Mouse (Mus musculus) testis, postnatal 14 days (tissue): ENCODE data around the gene Me1.
"Not testable (repeated sequence)": the region's sequence is repeated elsewhere in the genome, so short reads cannot be mapped to it uniquely, and the experiment has no call there.

Experiments
- DNase-seq: peaks from one replicate; pipeline ENCODE4 v3.0.0; 2021; ENCODE audit warnings: low spot score

Me1 gene

DNA sequence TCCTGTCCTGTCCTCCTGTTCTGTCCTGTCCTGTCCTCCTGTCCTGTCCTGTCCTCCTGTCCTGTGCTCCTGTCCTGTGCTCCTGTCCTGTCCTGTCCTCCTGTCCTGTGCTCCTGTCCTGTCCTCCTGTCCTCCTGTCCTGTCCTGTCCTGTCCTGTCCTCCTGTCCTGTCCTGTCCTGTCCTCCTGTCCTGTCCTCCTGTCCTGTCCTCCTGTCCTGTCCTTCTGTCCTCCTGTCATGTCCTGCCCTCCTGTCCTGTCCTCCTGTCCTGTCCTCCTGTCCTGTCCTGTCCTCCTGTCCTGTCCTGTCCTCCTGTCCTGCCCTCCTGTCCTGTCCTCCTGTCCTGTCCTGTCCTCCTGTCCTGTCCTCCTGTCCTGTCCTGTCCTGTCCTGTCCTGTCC lies 98.8 kb downstream of the Me1 start:
- not testable (repeated sequence) for DNase-seq

DNA sequence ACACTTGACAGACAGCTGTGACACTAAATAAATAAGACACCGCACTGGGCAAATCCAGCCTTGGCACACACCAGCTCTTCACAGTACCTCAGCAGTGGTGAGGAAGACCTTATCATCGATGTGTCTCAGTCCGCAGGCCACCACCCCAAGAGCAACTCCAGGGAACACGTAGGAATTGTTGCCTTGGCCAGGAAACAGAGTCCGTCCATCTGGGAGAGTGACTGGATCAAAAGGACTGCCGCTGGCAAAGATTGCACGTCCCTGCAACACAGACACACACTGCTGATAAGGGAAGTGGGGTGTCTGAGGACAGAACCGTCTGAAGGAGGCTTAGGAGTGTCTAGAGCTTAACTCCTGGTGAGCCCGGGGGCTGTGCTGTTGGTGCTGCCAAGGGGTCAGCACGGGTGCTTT lies 101.4 kb downstream of the Me1 start:
- DNase-seq: not testable (repeated sequence)

DNA sequence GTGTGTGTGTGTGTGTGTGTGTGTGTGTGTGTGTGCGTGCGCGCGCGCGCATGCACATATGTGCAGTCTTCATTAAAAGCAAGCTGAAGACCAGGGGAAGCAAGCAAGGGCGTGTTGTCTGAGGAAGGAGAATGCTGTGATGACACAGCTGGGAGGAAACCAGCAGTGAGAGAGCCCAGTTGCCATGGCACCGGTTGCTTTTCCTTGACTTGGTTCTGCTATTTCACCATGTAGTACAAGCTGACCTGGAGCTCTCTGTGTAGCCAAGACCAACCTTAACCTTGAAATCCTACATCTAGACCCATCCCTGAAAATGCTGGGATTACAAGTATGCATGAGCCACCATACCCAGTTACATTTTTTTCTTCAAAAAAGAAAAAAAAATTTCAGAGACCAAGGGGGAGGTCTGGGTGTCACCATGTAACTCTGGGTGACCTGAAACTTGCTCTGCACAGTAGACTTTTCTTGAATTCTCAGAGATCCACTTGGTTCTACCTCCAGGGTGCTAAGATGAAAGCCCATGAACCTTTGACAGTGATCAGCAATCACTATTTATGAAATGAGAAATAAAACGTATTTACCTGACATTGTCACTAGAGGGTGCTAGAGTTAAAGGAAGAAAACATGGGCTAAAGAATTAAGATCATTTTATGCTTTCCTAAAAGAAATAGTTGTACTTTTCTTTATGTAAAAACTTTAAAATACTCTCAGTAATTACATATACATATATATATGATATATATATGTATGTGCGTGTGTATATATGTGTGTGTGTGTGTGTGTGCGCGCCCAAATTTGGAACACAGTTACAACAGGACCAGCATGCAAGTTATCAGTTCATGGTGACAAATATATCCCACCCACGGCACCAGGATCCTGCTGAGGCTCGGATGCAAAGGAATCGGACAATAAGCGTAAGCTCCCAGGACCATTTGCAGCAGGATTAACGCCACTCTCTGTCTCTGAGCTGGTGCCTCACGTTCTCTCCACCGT lies 102.8 kb downstream of the Me1 start:
- DNase-seq: no peak

DNA sequence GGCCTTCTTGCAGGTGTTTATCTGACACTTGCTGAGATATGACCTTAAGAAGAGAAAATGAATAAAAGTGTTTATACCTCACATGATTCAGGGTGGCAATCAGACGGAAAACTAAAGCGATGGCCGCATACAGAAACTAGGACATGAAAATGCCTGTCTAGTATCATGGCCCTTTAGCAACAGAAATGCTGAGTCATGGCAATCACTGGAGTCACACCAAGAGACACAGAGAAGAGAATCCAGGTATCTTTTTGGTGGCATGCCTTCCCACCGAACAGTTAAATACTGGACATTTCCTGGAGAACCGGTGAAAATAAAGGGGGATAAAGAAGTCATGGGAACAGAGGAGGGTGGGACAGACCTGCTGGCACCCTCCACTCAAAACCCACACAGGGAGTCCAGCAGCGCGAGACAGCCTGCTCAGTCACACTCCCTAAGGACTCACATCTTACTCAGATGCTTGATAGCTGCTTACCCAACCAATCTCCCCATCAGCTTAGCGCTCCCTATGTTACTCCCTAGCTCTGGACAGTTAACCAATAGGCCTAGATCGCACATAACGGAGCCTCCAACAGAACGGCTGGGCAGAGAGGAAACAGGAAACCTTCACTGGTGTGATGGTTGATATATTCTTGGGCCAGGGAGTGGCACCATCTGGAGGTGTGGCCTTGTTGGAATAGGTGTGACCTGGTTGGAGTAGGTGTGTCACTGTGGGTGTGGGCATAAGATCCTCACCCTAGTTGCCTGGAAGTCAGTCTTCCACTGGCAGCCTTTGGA lies 108.5 kb downstream of the Me1 start:
- DNase-seq: no peak

DNA sequence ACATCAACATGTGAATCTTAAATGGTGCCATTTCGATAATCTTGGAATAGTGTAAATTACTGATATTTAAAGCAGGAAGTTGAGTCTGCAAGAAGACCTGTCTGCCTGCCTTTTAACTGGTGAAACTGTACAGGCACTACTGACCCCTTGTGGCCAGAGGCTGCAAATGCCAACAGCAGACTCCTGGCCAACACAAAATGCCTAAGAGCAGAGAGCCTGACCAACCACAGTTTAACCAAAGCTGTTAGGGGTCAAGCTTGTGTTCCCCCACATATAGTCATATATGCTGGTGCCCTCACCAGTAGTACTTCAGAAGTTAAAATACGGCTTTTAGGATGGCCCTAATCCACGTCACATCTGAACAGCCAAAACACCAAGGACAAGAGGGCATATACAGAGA lies 112.0 kb downstream of the Me1 start:
- DNase-seq: no peak

DNA sequence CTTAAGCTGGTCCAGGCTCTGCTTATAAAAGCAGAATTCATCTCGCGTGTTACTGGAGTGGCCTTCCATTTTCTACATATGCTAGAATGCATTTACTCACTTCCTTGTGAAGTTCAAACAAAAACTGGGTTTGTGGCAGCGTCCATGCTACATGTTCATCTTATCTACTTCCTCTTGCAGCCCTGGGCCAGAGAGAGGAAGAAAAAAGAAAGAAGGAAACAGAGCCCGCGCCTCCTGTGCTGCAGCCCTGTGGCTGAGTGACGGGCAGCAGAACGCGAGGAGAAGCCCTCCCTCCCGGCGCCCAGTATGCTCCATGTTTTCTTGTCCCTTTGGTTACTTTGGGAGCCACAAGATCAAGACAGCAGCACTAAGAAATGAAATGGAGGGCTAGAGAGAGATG lies 116.1 kb downstream of the Me1 start:
- no peak for DNase-seq

DNA sequence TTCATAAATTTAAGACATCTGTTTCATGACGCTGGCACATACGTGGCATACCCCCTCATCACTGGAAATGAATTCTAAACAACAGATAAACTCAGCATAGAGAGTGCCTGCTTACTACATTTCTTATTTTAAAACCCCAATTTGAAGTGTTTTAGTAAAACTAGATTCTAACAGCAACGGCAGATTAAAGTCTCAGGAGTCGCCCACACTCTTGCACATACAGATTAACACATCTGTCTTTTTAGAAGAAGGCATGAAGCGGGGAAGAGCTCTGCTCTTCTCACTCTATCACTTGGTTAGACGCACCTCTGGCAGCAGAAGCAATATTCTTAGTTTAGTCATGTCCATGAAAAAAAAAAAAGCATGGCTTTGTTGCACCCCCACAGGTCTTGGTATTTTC lies 120.6 kb downstream of the Me1 start:
- no peak for DNase-seq

DNA sequence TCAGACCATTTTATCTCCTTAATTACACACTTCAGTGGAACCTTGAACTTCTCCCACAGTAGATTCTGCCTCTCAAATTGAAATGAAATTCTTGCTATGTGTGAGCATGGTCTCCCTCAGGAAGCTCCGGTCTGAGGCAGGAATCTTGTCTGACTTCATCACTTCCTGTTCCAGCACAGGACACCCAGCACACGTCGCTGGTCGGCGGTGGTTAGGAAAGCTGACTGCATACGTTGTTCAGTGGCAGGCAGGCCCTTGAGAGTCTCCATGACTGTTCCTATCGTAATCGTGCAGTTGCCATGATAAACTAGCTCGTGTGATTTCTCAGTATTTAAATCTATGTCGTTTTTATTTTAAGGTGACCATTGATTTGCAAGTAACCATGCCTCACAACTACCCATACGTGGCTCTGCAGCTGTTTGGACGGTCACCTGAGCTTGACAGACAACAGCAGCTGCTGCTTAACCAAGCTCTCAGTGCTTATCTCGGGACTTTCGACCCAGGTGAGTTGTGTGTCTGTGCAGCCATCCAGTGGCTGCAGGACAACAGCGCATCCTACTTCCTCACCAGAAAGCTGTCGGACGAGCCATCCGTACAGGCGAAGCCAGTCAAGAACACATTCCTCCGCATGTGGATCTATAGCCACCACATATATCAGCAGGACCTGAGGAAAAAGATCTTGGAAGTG lies 122.0 kb downstream of the Me1 start:
- no peak for DNase-seq

DNA sequence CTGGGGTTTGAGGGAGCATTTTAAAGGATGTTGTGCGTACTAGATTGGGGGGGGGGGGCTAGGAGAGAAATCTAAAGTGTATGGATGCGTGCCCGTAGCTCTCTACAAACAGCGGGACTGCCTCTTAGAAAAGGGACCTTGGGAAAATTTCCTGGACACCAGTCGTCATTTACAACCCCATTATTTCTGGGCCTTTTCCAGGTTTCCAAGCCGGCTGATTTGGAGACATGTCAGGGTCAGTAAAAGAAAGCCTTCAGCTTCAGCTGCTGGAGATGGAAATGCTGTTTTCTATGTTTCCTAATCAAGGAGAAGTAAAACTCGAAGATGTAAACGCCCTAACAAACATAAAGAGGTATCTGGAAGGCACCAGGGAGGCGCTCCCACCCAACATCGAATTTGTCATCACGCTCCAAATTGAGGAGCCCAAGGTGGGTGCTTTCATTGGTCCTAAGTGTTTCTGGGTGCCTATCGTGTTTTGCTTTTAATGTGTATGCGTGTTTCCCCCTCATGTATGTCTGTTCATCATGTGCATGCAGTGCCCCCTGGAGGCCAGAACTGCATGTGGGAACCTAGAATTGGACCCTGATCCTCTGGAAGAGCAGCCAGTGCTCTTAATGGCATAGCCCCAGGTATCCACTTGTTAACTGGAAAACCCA lies 123.0 kb downstream of the Me1 start:
- DNase-seq: peak; percentile 64

DNA sequence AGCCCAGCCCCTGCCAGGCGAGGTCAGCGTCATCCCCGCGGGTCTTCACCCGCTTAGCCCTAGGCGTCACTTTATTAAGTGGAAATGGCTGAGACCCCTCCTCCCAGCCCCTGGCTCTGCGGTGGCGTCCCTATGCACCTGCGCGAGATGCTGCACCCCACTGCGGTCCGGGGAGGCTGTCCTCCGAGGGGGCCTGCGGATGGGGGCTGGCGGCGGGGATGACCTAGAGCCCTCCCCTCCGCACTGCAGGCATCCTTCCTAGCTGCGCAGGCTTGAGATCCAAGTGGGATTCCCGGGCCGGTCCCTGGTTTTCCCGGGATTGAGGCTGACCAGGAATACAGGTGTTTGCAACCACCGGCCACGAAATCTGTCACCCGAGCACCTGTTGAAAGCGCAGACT lies 123.6 kb downstream of the Me1 start:
- DNase-seq: no peak

DNA sequence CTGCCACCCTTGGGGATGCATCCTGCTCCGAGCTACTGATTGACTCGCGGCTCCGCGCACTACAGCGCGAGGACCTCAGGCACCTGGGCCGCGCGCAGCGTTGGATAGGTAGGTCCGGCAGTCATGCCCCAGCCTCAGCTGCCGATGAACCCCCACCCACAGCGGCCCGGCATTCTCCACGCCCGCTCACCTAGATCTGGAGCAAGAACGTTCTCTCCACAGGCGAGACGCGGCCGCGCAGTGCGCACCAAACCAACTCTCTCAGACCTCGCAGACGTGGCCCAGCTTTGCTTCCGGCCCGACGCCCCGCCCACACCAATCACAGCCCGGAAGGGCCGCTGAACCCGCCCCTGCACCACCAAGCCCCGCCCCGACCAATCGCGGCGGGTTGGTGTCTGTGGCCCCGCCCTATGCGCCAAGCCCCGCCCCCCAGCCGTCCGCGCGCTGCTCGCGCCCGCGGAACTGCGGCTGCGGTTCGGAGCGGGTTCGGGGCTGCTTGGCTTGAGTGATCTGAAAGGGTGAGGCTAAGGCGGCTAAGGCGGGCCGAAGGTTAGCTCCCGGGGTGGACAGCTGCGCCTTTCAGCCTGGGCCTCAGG lies 124.1 kb downstream of the Me1 start, which contains the start of the genes Pgm3 and Rwdd2a:
Gene Pgm3 (minus strand): TSS at position 303 of the 596 bp plus-strand sequence.
Gene Rwdd2a (plus strand): TSS at position 452 of the 596 bp plus-strand sequence.
- peak; percentile 95 for DNase-seq

DNA sequence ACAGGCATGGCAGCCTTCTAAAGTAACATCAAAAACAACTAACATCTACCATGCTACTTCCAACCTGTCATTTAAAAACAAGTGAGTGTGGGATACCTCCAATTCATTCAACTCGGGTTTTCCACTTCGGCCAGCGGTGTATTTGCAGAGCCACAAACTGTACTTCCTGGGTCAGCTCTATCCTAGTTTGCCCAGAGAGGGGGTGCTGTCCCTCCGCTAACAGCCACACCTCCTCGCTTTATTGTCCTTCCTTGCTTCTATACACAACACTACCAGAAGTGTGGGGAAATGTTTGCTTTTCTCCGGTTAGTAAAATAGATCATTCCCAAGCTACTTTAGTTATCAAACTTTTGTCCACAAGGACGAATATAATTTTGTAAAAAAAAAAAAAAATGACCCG lies 124.8 kb downstream of the Me1 start:
- DNase-seq: no peak

DNA sequence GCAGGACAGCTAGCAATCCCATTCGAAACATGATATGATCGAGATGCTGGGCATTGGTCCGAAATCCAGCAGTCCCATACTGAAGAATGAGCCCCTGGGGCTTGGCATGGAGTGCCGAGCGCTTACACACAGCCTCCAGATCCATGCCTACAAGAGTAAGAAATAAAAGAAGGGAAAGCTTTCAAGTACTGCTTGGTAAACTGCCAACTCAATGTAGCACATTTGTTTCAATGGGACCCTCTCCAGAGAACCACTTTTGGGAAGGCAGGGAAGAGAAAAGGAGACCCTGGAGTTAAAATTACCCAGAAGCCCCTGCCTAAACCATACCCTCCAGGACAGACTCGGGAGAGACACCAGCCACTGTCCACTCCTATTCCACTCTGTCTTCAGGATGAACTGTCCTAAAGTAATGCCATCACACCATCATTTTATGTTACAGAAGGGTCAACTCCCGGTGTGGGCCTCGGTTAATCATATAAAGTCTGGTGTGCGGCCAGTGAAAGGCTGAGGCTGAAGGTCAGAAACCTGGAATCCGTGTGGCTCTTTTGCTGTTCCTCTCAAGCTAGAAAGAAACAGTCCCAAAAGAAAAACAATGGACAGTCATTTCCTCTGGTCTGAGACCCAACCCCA lies 125.4 kb downstream of the Me1 start:
- DNase-seq: no peak

DNA sequence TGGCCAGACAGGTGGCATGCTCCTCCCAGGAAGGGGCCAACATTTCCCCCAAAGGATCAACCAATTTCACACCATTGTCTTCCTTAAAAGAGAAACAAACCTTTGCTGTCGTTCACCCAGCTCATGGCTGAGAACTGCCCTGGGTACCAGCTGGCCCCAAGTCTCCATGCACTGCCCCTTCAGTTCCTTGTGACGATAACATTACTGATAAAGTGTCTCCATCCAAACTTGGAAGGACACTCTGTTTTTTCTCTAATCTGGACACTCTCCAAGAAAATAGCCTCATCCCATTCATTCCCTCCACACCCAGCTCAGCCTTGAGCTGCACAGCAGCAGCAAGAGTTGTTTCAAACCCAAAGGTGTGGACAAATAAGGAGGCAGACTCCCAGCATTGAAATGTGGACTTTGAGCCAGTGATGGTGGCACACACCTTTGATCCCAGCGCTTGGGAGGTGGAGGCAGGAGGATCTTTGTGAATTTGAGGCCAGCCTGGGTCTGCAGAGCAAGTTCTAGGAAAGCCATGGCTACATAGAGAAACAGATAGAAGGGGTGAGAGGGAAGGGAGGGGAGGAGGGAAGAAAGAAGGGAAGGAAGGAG lies 126.3 kb downstream of the Me1 start:
- DNase-seq: peak; percentile 55

DNA sequence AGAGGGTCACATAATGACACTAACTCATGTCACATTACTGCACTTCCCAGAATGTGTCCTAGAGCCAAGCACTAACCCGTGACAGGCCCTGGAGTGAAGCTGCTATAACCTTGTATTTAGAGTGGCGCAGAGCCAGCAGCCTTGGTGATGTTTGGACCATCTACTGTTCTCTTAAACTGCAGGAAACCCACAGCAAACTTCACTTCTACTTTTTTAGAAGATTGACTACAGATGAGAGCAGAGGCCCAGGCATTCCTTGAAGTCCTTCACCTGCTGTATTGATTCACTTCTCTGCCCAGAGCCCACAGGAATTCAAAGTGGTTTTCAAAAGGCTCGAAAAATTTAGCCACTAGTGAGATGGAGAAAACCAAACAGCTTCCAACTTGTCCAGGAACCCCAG lies 135.2 kb downstream of the Me1 start:
- DNase-seq: no peak

DNA sequence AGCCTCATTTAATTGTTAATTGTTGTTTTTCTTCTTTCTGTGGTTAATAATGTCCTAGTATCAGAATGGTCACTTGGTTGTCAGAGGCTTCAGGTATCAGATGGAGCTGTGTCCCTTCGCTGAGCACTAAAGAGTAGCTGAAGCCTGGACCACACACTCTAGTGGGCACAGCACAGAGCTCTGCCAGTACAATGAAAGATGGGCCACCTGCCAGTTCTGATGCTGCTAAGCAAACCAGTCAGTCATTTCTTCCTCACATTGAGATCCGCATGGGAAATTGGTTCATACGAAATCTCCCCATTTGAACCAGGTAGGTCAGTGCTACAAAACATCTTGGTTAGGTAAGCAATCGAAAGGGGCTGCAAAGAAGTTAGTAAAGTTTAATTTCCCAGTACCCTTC lies 141.1 kb downstream of the Me1 start:
- DNase-seq: no peak

DNA sequence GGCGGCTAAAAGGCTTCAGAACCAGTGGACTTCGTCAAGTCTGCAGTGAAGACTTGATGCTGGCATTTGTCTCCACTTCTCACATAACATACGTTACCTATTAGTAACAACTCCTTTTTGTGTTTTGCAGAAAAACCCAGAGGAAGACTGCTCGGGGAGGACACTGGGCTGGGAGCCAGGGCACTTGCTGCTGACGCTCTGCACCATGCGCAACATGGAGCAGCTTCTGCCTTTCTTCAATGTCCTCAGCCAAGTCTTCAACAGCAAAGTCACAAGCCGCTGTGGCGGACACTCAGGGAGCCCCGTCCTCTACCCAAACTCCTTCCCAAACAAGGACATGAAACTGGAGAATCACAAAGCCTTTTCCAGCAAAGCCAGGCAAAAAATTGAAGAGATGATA lies 141.9 kb downstream of the Me1 start:
- no peak for DNase-seq

DNA sequence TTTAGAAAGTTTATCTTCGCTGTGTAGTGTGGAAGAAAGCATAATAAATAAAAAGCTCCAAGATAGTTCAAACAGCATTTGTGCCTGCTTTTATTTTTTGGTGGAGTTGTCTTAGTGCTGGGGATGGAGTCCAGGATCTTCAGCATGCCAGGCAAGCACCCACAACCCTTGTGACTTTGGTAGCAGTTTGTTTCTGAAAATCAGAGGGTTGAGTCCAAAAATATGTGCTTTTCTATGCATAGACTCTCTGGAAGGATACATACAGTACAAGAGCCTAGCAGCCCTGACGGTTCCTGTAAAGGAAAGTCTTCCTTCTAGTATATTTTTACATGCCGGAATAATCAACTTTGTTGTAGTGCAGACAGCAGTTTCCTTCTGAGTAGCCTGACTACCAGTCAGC lies 145.0 kb downstream of the Me1 start:
- no peak for DNase-seq

DNA sequence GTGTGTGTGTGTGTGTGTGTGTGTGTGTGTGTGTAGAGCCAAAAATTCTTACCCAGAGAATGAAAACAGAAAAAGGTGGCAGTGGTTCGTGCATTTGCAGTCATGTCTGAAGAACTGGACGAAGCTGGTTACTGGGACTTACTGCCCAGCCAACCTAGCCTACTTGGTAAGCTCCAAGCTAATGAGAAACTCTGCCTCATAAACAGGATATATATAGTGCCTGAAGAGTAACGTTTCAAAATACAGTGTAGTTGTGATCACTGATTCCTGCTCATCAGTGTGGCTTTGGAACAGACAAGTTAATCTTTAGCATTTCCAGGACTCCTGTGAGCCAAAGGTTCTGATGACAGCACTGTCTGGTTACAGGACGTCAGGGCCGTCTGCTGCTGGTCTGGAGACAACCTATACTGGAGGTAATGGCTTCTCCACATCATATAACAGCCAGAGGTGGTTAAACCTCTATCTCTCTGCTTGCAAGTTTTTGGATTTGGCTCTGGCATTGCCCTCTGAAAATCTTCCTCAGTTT lies 146.1 kb downstream of the Me1 start:
- no peak for DNase-seq

DNA sequence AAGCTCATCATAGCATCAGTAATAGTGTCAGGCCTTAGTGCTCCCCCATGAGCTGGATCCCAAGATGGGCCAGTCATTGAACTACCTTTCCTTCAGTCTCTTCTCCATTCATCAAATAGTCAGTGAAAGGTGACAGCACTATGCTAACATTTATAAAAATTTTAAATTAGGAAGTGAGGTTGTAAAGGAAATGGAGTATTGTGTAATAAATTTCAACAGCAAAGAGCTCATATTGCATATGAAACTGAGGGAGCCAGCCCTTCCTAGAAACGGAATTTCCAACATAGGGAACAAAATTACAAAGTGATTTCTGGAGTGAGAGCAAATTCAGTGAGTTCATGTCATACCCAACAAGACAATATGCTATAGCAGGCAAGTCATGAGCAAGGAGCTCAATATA lies 151.2 kb downstream of the Me1 start:
- DNase-seq: no peak
